Comparison of ENCODE assay signal across 8 mouse cellular contexts in genomic region chr2:32606161-32607142, GRCm38 (mm10). TPM values are rescaled to one million over a fixed set of nuclear protein-coding genes. Genes with fewer than 3 reads are reported as not detected.
DNase-seq lines count a peak whose midpoint lies in the region; ATAC-seq and TF ChIP-seq lines count a peak whose summit lies in the region.

No protein-coding gene starts in this region.

- peak overlapping the region; percentile 95 for H3K4me2 ChIP-seq in heart, embryonic 15.5 days
- peak overlapping the region; percentile 94 for H3K4me2 ChIP-seq in neural tube, embryonic 15.5 days

- H3K9ac ChIP-seq in heart, embryonic 15.5 days: peak overlapping the region; percentile 83
- H3K9ac ChIP-seq in neural tube, embryonic 15.5 days (replicated peaks): peak overlapping the region; percentile 80

- no peaks in the 10 kb centered on the region for H3K27me3 ChIP-seq in erythroblast, embryonic 14.5 days (ENCODE audit: control insufficient read depth)
- H3K27me3 ChIP-seq in heart, embryonic 15.5 days: no peaks in the 10 kb centered on the region
- H3K27me3 ChIP-seq in neural tube, embryonic 15.5 days (replicated peaks): no peaks in the 10 kb centered on the region
- H3K27me3 ChIP-seq in thymus, adult 2 months (ENCODE audit: control insufficient read depth, insufficient read depth, low read length): peaks cover 13% of the 10 kb centered on the region

- no peaks in the 10 kb centered on the region for H3K9me3 ChIP-seq in erythroblast, embryonic 14.5 days (ENCODE audit: control insufficient read depth, low read length)
- no peaks in the 10 kb centered on the region for H3K9me3 ChIP-seq in heart, embryonic 15.5 days (replicated peaks)
- H3K9me3 ChIP-seq in neural tube, embryonic 15.5 days (replicated peaks): no peaks in the 10 kb centered on the region

- H3K27ac ChIP-seq in brown adipose tissue, adult 24 weeks (replicated peaks; ENCODE audit: low read depth, low read length): no peak overlapping the region
- peak overlapping the region; percentile 94 for H3K27ac ChIP-seq in heart, embryonic 15.5 days
- peak overlapping the region; percentile 41; the same call in 1 of the 2 replicates for H3K27ac ChIP-seq in neural tube, embryonic 15.5 days (replicated peaks)
- no peak overlapping the region for H3K27ac ChIP-seq in thymus, adult 2 months (ENCODE audit: control insufficient read depth, insufficient read depth, low read length)

- H3K4me1 ChIP-seq in brown adipose tissue, adult 24 weeks (ENCODE audit: control insufficient read depth, insufficient read depth, insufficient read length, low read length): peaks cover 7% of the 10 kb centered on the region; the same call in 1 of the 2 replicates
- H3K4me1 ChIP-seq in erythroblast, embryonic 14.5 days (ENCODE audit: control insufficient read depth): peaks cover 69% of the 10 kb centered on the region
- peaks cover 53% of the 10 kb centered on the region for H3K4me1 ChIP-seq in heart, embryonic 15.5 days (replicated peaks)
- H3K4me1 ChIP-seq in neural tube, embryonic 15.5 days: peaks cover 39% of the 10 kb centered on the region
- H3K4me1 ChIP-seq in thymus, adult 2 months (replicated peaks; ENCODE audit: control insufficient read depth, insufficient read depth, low read length): peaks cover 29% of the 10 kb centered on the region

- H3K36me3 ChIP-seq in erythroblast, embryonic 14.5 days (ENCODE audit: control insufficient read depth): no peaks in the 10 kb centered on the region
- no peaks in the 10 kb centered on the region for H3K36me3 ChIP-seq in heart, embryonic 15.5 days
- H3K36me3 ChIP-seq in neural tube, embryonic 15.5 days: no peaks in the 10 kb centered on the region
- H3K36me3 ChIP-seq in thymus, adult 2 months (ENCODE audit: control insufficient read depth, insufficient read depth, low read length): no peaks in the 10 kb centered on the region

- no peak for TF ChIP-seq CTCF in thymus, adult 2 months (IDR thresholded peaks at IDR 0.05; ENCODE audit: borderline replicate concordance, control insufficient read depth, extremely low read depth, insufficient read depth, low read length, poor library complexity)

- ATAC-seq in heart, embryonic 15.5 days (replicated peaks; ENCODE audit: insufficient number of reproducible peaks, insufficient read depth, low FRiP score, low read depth): peak; percentile 77
- ATAC-seq in neural tube, embryonic 15.5 days (ENCODE audit: low FRiP score): peak; percentile 88

- DNase-seq in ES-CJ7 (ENCODE audit: low read depth, low spot score): peak; percentile 83
- peak; percentile 89 for DNase-seq in kidney, postnatal 14 days
- DNase-seq in lung, adult 18-20 months: peak; percentile 86 to 89
- peak; percentile 77 for DNase-seq in thymus, adult 2 months

- 11% methylated on average over 53 of the region's 55 CpGs for WGBS in heart, embryonic 15.5 days
- WGBS in neural tube, embryonic 15.5 days: 14% methylated on average over 43 of the region's 55 CpGs
- WGBS in thymus, adult 2 months: 17% methylated on average over 54 of the region's 55 CpGs

- TF ChIP-seq POLR2A in thymus, adult 2 months (IDR thresholded peaks at IDR 0.05; ENCODE audit: control insufficient read depth, extremely low read depth, insufficient read depth, low read length, poor library complexity): no peak

- peak overlapping the region; percentile 92 for H3K4me3 ChIP-seq in brown adipose tissue, adult 24 weeks (ENCODE audit: insufficient read depth, low read depth, low read length)
- H3K4me3 ChIP-seq in erythroblast, embryonic 14.5 days (replicated peaks): peak overlapping the region; percentile 70
- peak overlapping the region; percentile 79 for H3K4me3 ChIP-seq in heart, embryonic 15.5 days
- peak overlapping the region; percentile 82 for H3K4me3 ChIP-seq in neural tube, embryonic 15.5 days (replicated peaks)
- peak overlapping the region; percentile 45 for H3K4me3 ChIP-seq in thymus, adult 2 months (ENCODE audit: control insufficient read depth, insufficient read depth, low read length)

RNA-seq across cellular contexts. Expression of gene St6galnac6, which starts 6.9 kb away (rescaled TPM):
- 79.5 and 87.3 TPM in 2 replicates for polyA plus RNA-seq in brown adipose tissue, adult 24 weeks (2012; ENCODE audit: insufficient read depth, insufficient read length, missing spikeins)
- polyA plus RNA-seq in erythroblast, embryonic 14.5 days (2012): 0.52 and 0.89 TPM in 2 replicates
- polyA plus RNA-seq in heart, embryonic 15.5 days (2015; fragmentation: Nextera tagmentation; extraction: Ambion mirVana): 28.5 and 29.0 TPM in 2 replicates
- polyA plus RNA-seq in neural tube, embryonic 15.5 days (2015; fragmentation: Nextera tagmentation; extraction: Ambion mirVana): 13.5 and 14.4 TPM in 2 replicates
- polyA plus RNA-seq in thymus, adult 2 months (2012; rRNA removed): 18.1 and 25.9 TPM in 2 replicates

RNA-seq across cellular contexts. Expression of gene Ak1, which starts 15.1 kb away (rescaled TPM):
- polyA plus RNA-seq in brown adipose tissue, adult 24 weeks (2012; ENCODE audit: insufficient read depth, insufficient read length, missing spikeins): 87.5 and 109 TPM in 2 replicates
- 0.08 TPM in 1 of 2 replicates, not detected in the other for polyA plus RNA-seq in erythroblast, embryonic 14.5 days (2012)
- polyA plus RNA-seq in heart, embryonic 15.5 days (2015; fragmentation: Nextera tagmentation; extraction: Ambion mirVana): 360 and 390 TPM in 2 replicates
- 88.5 and 103 TPM in 2 replicates for polyA plus RNA-seq in neural tube, embryonic 15.5 days (2015; fragmentation: Nextera tagmentation; extraction: Ambion mirVana)
- 3.6 and 23.5 TPM in 2 replicates for polyA plus RNA-seq in thymus, adult 2 months (2012; rRNA removed)

RNA-seq across cellular contexts. Expression of gene St6galnac4, which starts 19.6 kb away (rescaled TPM):
- 2.4 and 3.0 TPM in 2 replicates for polyA plus RNA-seq in brown adipose tissue, adult 24 weeks (2012; ENCODE audit: insufficient read depth, insufficient read length, missing spikeins)
- polyA plus RNA-seq in erythroblast, embryonic 14.5 days (2012): 0.21 and 0.30 TPM in 2 replicates
- polyA plus RNA-seq in heart, embryonic 15.5 days (2015; fragmentation: Nextera tagmentation; extraction: Ambion mirVana): 33.5 and 38.7 TPM in 2 replicates
- 43.9 and 44.6 TPM in 2 replicates for polyA plus RNA-seq in neural tube, embryonic 15.5 days (2015; fragmentation: Nextera tagmentation; extraction: Ambion mirVana)
- polyA plus RNA-seq in thymus, adult 2 months (2012; rRNA removed): 29.3 and 34.1 TPM in 2 replicates

RNA-seq across cellular contexts. Expression of gene 9430097D07Rik, which starts 31.0 kb away (rescaled TPM):
- not detected in 2 replicates for polyA plus RNA-seq in brown adipose tissue, adult 24 weeks (2012; ENCODE audit: insufficient read depth, insufficient read length, missing spikeins)
- polyA plus RNA-seq in erythroblast, embryonic 14.5 days (2012): not detected in 2 replicates
- polyA plus RNA-seq in heart, embryonic 15.5 days (2015; fragmentation: Nextera tagmentation; extraction: Ambion mirVana): 0.08 TPM in 1 of 2 replicates, not detected in the other
- polyA plus RNA-seq in neural tube, embryonic 15.5 days (2015; fragmentation: Nextera tagmentation; extraction: Ambion mirVana): 0.59 and 0.99 TPM in 2 replicates
- not detected in 2 replicates for polyA plus RNA-seq in thymus, adult 2 months (2012; rRNA removed)

RNA-seq across cellular contexts. Expression of gene Pip5kl1, which starts 31.9 kb away (rescaled TPM):
- polyA plus RNA-seq in brown adipose tissue, adult 24 weeks (2012; ENCODE audit: insufficient read depth, insufficient read length, missing spikeins): not detected in 2 replicates
- not detected in 2 replicates for polyA plus RNA-seq in erythroblast, embryonic 14.5 days (2012)
- 0.23 TPM in 1 of 2 replicates, not detected in the other for polyA plus RNA-seq in heart, embryonic 15.5 days (2015; fragmentation: Nextera tagmentation; extraction: Ambion mirVana)
- 16.3 and 17.8 TPM in 2 replicates for polyA plus RNA-seq in neural tube, embryonic 15.5 days (2015; fragmentation: Nextera tagmentation; extraction: Ambion mirVana)
- polyA plus RNA-seq in thymus, adult 2 months (2012; rRNA removed): 0.92 and 1.1 TPM in 2 replicates

Comparison
In these comparisons a context has a peak if more than half of its experiments do, and no peak if none do; other contexts are left out.
1. H3K27ac ChIP-seq: peak in heart, embryonic 15.5 days (single experiment) and neural tube, embryonic 15.5 days (single experiment); none in brown adipose tissue, adult 24 weeks (single experiment) and thymus, adult 2 months (single experiment).
2. Peak in every context shown above with its lines, with median percentiles within 50 percentile points of each other: DNase-seq and H3K4me3 ChIP-seq.